Mouse (Mus musculus) ES-Bruce4 (cell line): ENCODE data around the gene Disp2.

ENCODE experiments used
- CTCF ChIP-seq: IDR thresholded peaks from one replicate; pipeline ENCODE4 v1.8.1; 2011; ENCODE audit warnings: low read depth, low read length
- EP300 ChIP-seq: IDR thresholded peaks from 2 replicates; pipeline ENCODE4 v1.6.1; 2011; ENCODE audit warnings: low read depth, low read length; ENCODE audit not compliant: insufficient read depth

DNA sequence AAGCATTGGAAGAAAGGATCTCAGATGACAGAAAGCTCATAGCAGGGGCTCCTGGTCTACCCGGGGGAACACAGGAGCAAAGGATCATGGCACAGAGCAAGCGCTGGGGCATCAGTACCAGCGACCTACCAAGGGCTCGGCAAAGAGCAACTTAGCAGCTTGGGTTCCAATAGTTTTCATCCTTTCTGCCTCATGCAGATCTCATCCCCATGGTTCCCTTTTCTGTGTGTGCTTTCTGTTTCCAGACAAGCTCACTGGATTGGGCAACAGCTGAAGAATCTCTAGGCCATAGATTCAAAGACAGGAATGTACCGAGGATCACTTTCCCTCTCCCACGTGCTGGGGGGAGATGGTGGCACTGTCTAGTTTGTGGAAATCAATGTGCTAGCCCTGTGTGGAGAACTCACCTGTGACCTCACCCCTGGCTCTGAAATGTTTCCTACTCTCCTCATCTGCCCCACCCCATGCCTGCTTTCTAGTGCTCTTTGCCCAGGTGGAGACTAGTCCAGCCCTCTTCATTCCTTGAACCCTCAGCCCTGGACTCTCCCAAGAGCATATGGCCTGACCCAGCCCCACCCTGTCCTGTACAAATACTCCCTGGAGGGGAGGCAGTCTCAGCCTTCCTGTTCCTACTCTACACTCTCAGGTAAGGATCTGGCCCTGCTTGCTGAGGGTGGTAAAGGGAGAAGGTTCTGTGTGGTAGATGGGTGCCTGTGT, 7.2 kb upstream of the Disp2 start, which contains the start of gene Phgr1:
- TF ChIP-seq CTCF (no peak), EP300 (no peak)
